Mouse (Mus musculus): Measurements from ENCODE around the gene Mup15.
"Not testable (repeated sequence)": the region's sequence is repeated elsewhere in the genome, so short reads cannot be mapped to it uniquely, and the experiment has no call there.

Gene Mup15

DNA sequence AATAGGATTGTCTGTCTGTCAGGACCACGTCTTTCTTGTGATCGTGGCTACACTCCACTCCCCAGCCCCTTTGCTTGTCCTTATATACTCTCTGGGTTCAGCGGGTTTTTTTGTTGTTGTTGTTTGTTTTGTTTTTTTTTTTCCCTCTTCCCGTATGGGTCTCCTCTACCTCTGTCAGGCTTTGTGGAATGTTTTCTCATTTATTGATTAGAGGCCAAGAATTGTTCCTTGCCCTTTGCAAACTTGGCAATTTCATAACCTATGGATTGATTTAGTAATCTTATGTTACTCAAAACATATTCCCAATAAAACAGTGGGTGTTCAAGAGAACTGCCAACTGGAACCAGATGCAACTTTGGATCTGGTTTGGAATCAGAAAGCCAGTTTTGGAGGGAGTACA, at the start of gene Mup15:
Gene Mup15, minus strand, starts transcription at position 101 of the 400 bp plus-strand sequence.
- not testable (repeated sequence) for DNase-seq

Data from retina, postnatal 1 day (tissue).